Mouse (Mus musculus) liver, adult 2 months (tissue): Measurements from ENCODE around the gene Sardh. TPM values are rescaled to one million over a fixed set of nuclear protein-coding genes. Genes with fewer than 3 reads are reported as not detected.
A peak's percentile ranks its signal among the peaks of the same experiment; 100 is the strongest.

ENCODE experiments used
- DNase-seq: peaks from one replicate; pipeline ENCODE4 v3.0.0-alpha.2; 2011; ENCODE audit warnings: low read depth, low spot score; ENCODE audit errors: extremely low read depth
- H3K27ac ChIP-seq: fragments of 200-500 bp; replicated peaks from 2 replicates; pipeline ENCODE4 v1.5.1; 2012; ENCODE audit warnings: low read depth, mild to moderate bottlenecking, control low read depth, inconsistent platforms, low read length; ENCODE audit not compliant: insufficient read depth
- H3K27me3 ChIP-seq: fragments of 200-500 bp; 2 replicates; pipeline ENCODE4 v1.6.1; 2012; ENCODE audit warnings: mild to moderate bottlenecking, moderate library complexity, low read length, inconsistent platforms; ENCODE audit not compliant: control insufficient read depth, insufficient read depth
- H3K36me3 ChIP-seq: fragments of 200-500 bp; 2 replicates; pipeline ENCODE4 v1.6.1; 2012; ENCODE audit warnings: low read length, inconsistent platforms; ENCODE audit not compliant: control insufficient read depth, insufficient read depth
- H3K4me1 ChIP-seq: fragments of 200-500 bp; 2 replicates; pipeline ENCODE4 v1.6.1; 2011; ENCODE audit warnings: low read length; ENCODE audit not compliant: control insufficient read depth, insufficient read depth
- H3K4me3 ChIP-seq: fragments of 200-500 bp; 2 replicates; pipeline ENCODE4 v1.5.1; 2011; ENCODE audit warnings: low read depth, mild to moderate bottlenecking, control low read depth, low read length, moderate library complexity; ENCODE audit not compliant: insufficient read depth
- H3K79me2 ChIP-seq: fragments of 200-500 bp; 2 replicates; pipeline ENCODE4 v1.6.1; 2012; ENCODE audit warnings: inconsistent platforms, mild to moderate bottlenecking, low read length, moderate library complexity; ENCODE audit not compliant: control insufficient read depth, insufficient read depth
- H3K9ac ChIP-seq: fragments of 200-500 bp; 2 replicates; pipeline ENCODE4 v1.6.1; 2012; ENCODE audit warnings: low read depth, mild to moderate bottlenecking, control low read depth, inconsistent platforms, low read length
- CTCF ChIP-seq: fragments of 200-500 bp; IDR thresholded peaks from 2 replicates; pipeline ENCODE4 v1.5.1; 2011; ENCODE audit warnings: low read depth, low read length, control low read depth
- POLR2A ChIP-seq: fragments of 200-500 bp; IDR thresholded peaks from 2 replicates; pipeline ENCODE4 v1.6.1; 2011; ENCODE audit warnings: low read length, control low read depth; ENCODE audit not compliant: insufficient read depth; ENCODE audit errors: extremely low read depth
- WGBS: fragments of 180-500 bp; shearing (Covaris S2); methylation state at CpG from one replicate; pipeline ENCODE4 v1.1.7; 2018; 5-methylcytosine and 5-hydroxymethylcytosine counted together
- polyA plus RNA-seq: library from polyadenylated mRNA; depleted of rRNA; stranded (reverse); fragments of >200 nt; gene quantifications from 2 replicates; pipeline ENCODE4 v1.2.3, GENCODE M21; 2012; rRNA removed
- total RNA-seq: library from RNA; depleted of rRNA; stranded (reverse); fragments of >200 nt; gene quantifications from 2 replicates; pipeline ENCODE4 v1.2.3, GENCODE M21; 2014; rRNA removed

Sardh gene
- total and polyA plus RNA-seq, 2 experiments, result 382 to 768 TPM

- H3K4me3 ChIP-seq, result no peak overlapping the region
- no peak overlapping the region for H3K9ac ChIP-seq
- no peaks in the 10 kb centered on the region for H3K4me1 ChIP-seq
- no peak for DNase-seq
- H3K36me3 ChIP-seq, result no peaks in the 10 kb centered on the region
- H3K27ac ChIP-seq, result no peak overlapping the region
- WGBS, result 84% methylated on average over 6 of the region's 6 CpGs
- H3K27me3 ChIP-seq, result peaks cover 2% of the 10 kb centered on the region; the same call in 1 of the 2 replicates
- H3K79me2 ChIP-seq, result no peaks in the 10 kb centered on the region
- no peak for TF ChIP-seq CTCF
- TF ChIP-seq POLR2A, result no peak
These were observed 101.3 kb downstream of the Sardh start for GRCm38 (mm10) chr2:27146840-27147239.

- H3K27ac ChIP-seq, result no peak overlapping the region
- H3K4me1 ChIP-seq, result no peaks in the 10 kb centered on the region
- no peaks in the 10 kb centered on the region for H3K79me2 ChIP-seq
- 69% methylated on average over 2 of the region's 2 CpGs for WGBS
- H3K36me3 ChIP-seq, result no peaks in the 10 kb centered on the region
- H3K4me3 ChIP-seq, result no peak overlapping the region
- no peak overlapping the region for H3K9ac ChIP-seq
- no peak for DNase-seq
- no peak for TF ChIP-seq CTCF
- TF ChIP-seq POLR2A, result no peak
- peaks cover 2% of the 10 kb centered on the region; the same call in 1 of the 2 replicates for H3K27me3 ChIP-seq
These were observed 103.2 kb downstream of the Sardh start for GRCm38 (mm10) chr2:27144957-27145356.

GRCm38 (mm10) chr2:27141950-27142693 is 106.0 kb downstream of the Sardh start, which contains the start of gene Fam163b:
Fam163b (minus strand) TSS chr2:27142491.
- H3K4me3 ChIP-seq, result no peak within 1 kb of the TSS
- no peak within 1 kb of the TSS for H3K27ac ChIP-seq
- H3K4me1 ChIP-seq, result no peaks in the 10 kb centered on the region
- peaks cover 2% of the 10 kb centered on the region; the same call in 1 of the 2 replicates for H3K27me3 ChIP-seq
- H3K79me2 ChIP-seq, result no peaks in the 10 kb centered on the region
- no peak within 1 kb of the TSS for H3K9ac ChIP-seq
- no peaks in the 10 kb centered on the region for H3K36me3 ChIP-seq
- 3% methylated on average over 62 of the region's 62 CpGs for WGBS
- no peak for TF ChIP-seq POLR2A
- TF ChIP-seq CTCF, result no peak
- peak; percentile 13 for DNase-seq

Other genes starting within 250 kb of the Sardh start
- gene Cacfd1, start 238.4 kb downstream of the Sardh start, total RNA-seq, result 17.7 and 21.5 TPM in 2 replicates
- gene Cacfd1, start 238.4 kb downstream of the Sardh start, polyA plus RNA-seq, result 48.1 and 58.0 TPM in 2 replicates
- gene Slc2a6, start 220.3 kb downstream of the Sardh start, total RNA-seq, result 0.34 and 0.46 TPM in 2 replicates
- 0.39 and 0.50 TPM in 2 replicates for gene Slc2a6, start 220.3 kb downstream of the Sardh start, polyA plus RNA-seq
- not detected in 2 replicates for gene Mymk, start 176.2 kb downstream of the Sardh start, total RNA-seq
- gene Mymk, start 176.2 kb downstream of the Sardh start, polyA plus RNA-seq, result not detected in 2 replicates
- gene Adamtsl2, start 169.0 kb downstream of the Sardh start, total RNA-seq, result 3.5 and 4.4 TPM in 2 replicates
- gene Adamtsl2, start 169.0 kb downstream of the Sardh start, polyA plus RNA-seq, result 4.4 and 6.7 TPM in 2 replicates
- gene Fam163b, start 105.8 kb downstream of the Sardh start, total RNA-seq, result not detected in 2 replicates
- gene Fam163b, start 105.8 kb downstream of the Sardh start, polyA plus RNA-seq, result not detected in 2 replicates
- gene Dbh, start 83.1 kb downstream of the Sardh start, total RNA-seq, result under 0.01 and 0.20 TPM in 2 replicates
- not detected in 2 replicates for gene Dbh, start 83.1 kb downstream of the Sardh start, polyA plus RNA-seq
- 17.6 and 22.1 TPM in 2 replicates for gene Vav2, start 178.7 kb upstream of the Sardh start, total RNA-seq
- gene Vav2, start 178.7 kb upstream of the Sardh start, polyA plus RNA-seq, result 25.1 and 26.0 TPM in 2 replicates
- gene Brd3os, start 194.0 kb upstream of the Sardh start, total RNA-seq, result 0.09 and 0.40 TPM in 2 replicates
- 0.61 and 0.82 TPM in 2 replicates for gene Brd3os, start 194.0 kb upstream of the Sardh start, polyA plus RNA-seq